Mouse (Mus musculus): ENCODE results near the gene Ybey. TPM values are rescaled to one million over a fixed set of nuclear protein-coding genes. Genes with fewer than 3 reads are reported as not detected.

Gene Ybey
- 1 to 10 TPM; 3.4 to 4.4 (median 3.4) TPM for polyA plus RNA-seq (2017; shearing (Covaris generic))

- ATAC-seq = peak; percentile 96
These were observed at the start of gene Ybey, which contains the start of gene Mcm3ap for GRCm38 (mm10) chr10:76468203-76469162. Gene Ybey (minus strand): TSS chr10:76469114. Gene Mcm3ap (plus strand): TSS chr10:76468927.

GRCm38 (mm10) chr10:76512965-76513583, 44.2 kb upstream of the Ybey start:
- peak; percentile 99 for ATAC-seq

- no peak for ATAC-seq
These were observed 37.0 kb upstream of the Ybey start for GRCm38 (mm10) chr10:76505865-76506264.

GRCm38 (mm10) chr10:76504271-76504943, 35.5 kb upstream of the Ybey start:
- ATAC-seq = no peak

- no peak for ATAC-seq
These were observed 28.6 kb upstream of the Ybey start for GRCm38 (mm10) chr10:76497522-76497921.

- ATAC-seq = no peak
These were observed 27.5 kb upstream of the Ybey start for GRCm38 (mm10) chr10:76496366-76496765.

- ATAC-seq = no peak
These were observed 26.6 kb upstream of the Ybey start for GRCm38 (mm10) chr10:76495501-76495900.

GRCm38 (mm10) chr10:76493527-76493926, 24.6 kb upstream of the Ybey start:
- no peak for ATAC-seq

GRCm38 (mm10) chr10:76489205-76489604, 20.3 kb upstream of the Ybey start:
- no peak for ATAC-seq

- ATAC-seq = no peak
These were observed 19.4 kb upstream of the Ybey start for GRCm38 (mm10) chr10:76488265-76488664.

- ATAC-seq = no peak
These were observed 17.4 kb upstream of the Ybey start for GRCm38 (mm10) chr10:76486302-76486701.

- no peak for ATAC-seq
These were observed 12.6 kb upstream of the Ybey start for GRCm38 (mm10) chr10:76481480-76481879.

- ATAC-seq = no peak
These were observed 11.9 kb upstream of the Ybey start for GRCm38 (mm10) chr10:76480851-76481250.

GRCm38 (mm10) chr10:76473759-76474158, 4.8 kb upstream of the Ybey start:
- ATAC-seq = no peak

- ATAC-seq = no peak
These were observed 6.2 kb downstream of the Ybey start for GRCm38 (mm10) chr10:76462721-76463120.

GRCm38 (mm10) chr10:76462312-76462711, 6.6 kb downstream of the Ybey start:
- ATAC-seq = no peak

GRCm38 (mm10) chr10:76461255-76461654, 7.7 kb downstream of the Ybey start:
- no peak for ATAC-seq

- peak; percentile 43 for ATAC-seq
These were observed 13.6 kb downstream of the Ybey start for GRCm38 (mm10) chr10:76455289-76455688.

GRCm38 (mm10) chr10:76448851-76449250, 20.1 kb downstream of the Ybey start, which contains the start of gene 2610028H24Rik:
Gene 2610028H24Rik (plus strand): TSS chr10:76449081.
- no peak for ATAC-seq

- ATAC-seq = no peak
These were observed 21.3 kb downstream of the Ybey start for GRCm38 (mm10) chr10:76447406-76448229.

GRCm38 (mm10) chr10:76445996-76446681, 22.8 kb downstream of the Ybey start:
- no peak for ATAC-seq
